Mouse (Mus musculus): Measurements from ENCODE around the gene Bloc1s1.

- TF ChIP-seq CTCF (IDR thresholded peaks at IDR 0.05; ENCODE audit: low read depth) (no peak), EP300 (IDR thresholded peaks at IDR 0.05; ENCODE audit: low read depth) (no peak)
These were observed 34.7 kb downstream of the Bloc1s1 start for GRCm38 (mm10) chr10:128888941-128889827.

Data from liver, embryonic 14.5 days (tissue).